Mouse (Mus musculus) midbrain, embryonic 15.5 days (tissue): ENCODE data around the gene Tekt4. TPM values are rescaled to one million over a fixed set of nuclear protein-coding genes. Genes with fewer than 3 reads are reported as not detected.

ENCODE experiments used
- polyA plus RNA-seq: library from polyadenylated mRNA; unstranded; fragments of >200 nt; fragmentation: Nextera tagmentation; extraction: Ambion mirVana; gene quantifications from 2 replicates; pipeline ENCODE4 v1.2.1, GENCODE M21; 2015

Gene Tekt4
- polyA plus RNA-seq, 1 experiment from 2014 or later = 1.2 TPM

Other genes starting within 250 kb of the Tekt4 start
- 96.0 and 108 TPM in 2 replicates for gene Gnptg, start 214.5 kb upstream of the Tekt4 start, polyA plus RNA-seq
- 62.7 and 62.9 TPM in 2 replicates for gene Tsr3, start 214.4 kb upstream of the Tekt4 start, polyA plus RNA-seq
- 26.8 and 30.3 TPM in 2 replicates for gene Baiap3, start 198.3 kb upstream of the Tekt4 start, polyA plus RNA-seq
- gene Ube2i, start 180.0 kb upstream of the Tekt4 start, polyA plus RNA-seq = 503 and 512 TPM in 2 replicates
- gene Prss34, start 156.2 kb upstream of the Tekt4 start, polyA plus RNA-seq = 0.23 TPM in 1 of 2 replicates, not detected in the other
- not detected in 2 replicates for gene Prss28, start 146.0 kb upstream of the Tekt4 start, polyA plus RNA-seq
- gene Prss29, start 136.0 kb upstream of the Tekt4 start, polyA plus RNA-seq = not detected in 2 replicates
- gene Tpsab1, start 109.1 kb upstream of the Tekt4 start, polyA plus RNA-seq = not detected in 2 replicates
- 0.15 and 0.70 TPM in 2 replicates for gene Tpsb2, start 88.3 kb upstream of the Tekt4 start, polyA plus RNA-seq
- gene Tpsg1, start 85.3 kb upstream of the Tekt4 start, polyA plus RNA-seq = 0.79 and 0.93 TPM in 2 replicates
- 14.2 and 15.7 TPM in 2 replicates for gene Cacna1h, start 20.8 kb upstream of the Tekt4 start, polyA plus RNA-seq
- 0.32 and 0.98 TPM in 2 replicates for gene Sstr5, start 42.7 kb downstream of the Tekt4 start, polyA plus RNA-seq
- 10.7 and 15.2 TPM in 2 replicates for gene Sox8, start 116.1 kb downstream of the Tekt4 start, polyA plus RNA-seq
- gene Lmf1, start 124.5 kb downstream of the Tekt4 start, polyA plus RNA-seq = 23.2 and 24.9 TPM in 2 replicates